Mouse (Mus musculus): ENCODE measurements around the gene Aqp9.
A peak's percentile ranks its signal among the peaks of the same experiment; 100 is the strongest.

GRCm38 (mm10) chr9:71092038-71092437 lies 76.4 kb downstream of the Aqp9 start:
- TF ChIP-seq CTCF (IDR thresholded peaks at IDR 0.05; ENCODE audit: low read depth, low read length) (peak; percentile 37), POLR2A (IDR thresholded peaks at IDR 0.05; ENCODE audit: extremely low read depth, insufficient read depth, low read length) (no peak)
